Mouse (Mus musculus): ENCODE measurements around the gene Bcat2.

GRCm38 (mm10) chr7:45630064-45630907, 60.3 kb downstream of the Bcat2 start:
- TF ChIP-seq FLI1 (IDR thresholded peaks at IDR 0.05; ENCODE audit: low read length) (no peak), GATA1 (IDR thresholded peaks at IDR 0.05; ENCODE audit: borderline replicate concordance, low read length) (no peak)
